Mouse (Mus musculus) heart, adult 2 months (tissue): Measurements from ENCODE around the gene Rxfp2.

Experiments used
- EP300 ChIP-seq: fragments of 200-500 bp; IDR thresholded peaks from 2 replicates; pipeline ENCODE4 v1.6.1; 2011; ENCODE audit warnings: low read depth, low read length, control low read depth; ENCODE audit not compliant: insufficient read depth
- POLR2A ChIP-seq: fragments of 200-500 bp; IDR thresholded peaks from 2 replicates; pipeline ENCODE4 v1.6.1; 2011; ENCODE audit warnings: mild to moderate bottlenecking, low read depth, low read length, control low read depth; ENCODE audit not compliant: insufficient read depth

GRCm38 (mm10) chr5:150026509-150027087, 8.1 kb downstream of the Rxfp2 start:
- TF ChIP-seq POLR2A, result no peak
- no peak for TF ChIP-seq EP300
